Mouse (Mus musculus) effector memory CD4-positive, alpha-beta T cell, adult 7 months (primary cell): ENCODE measurements around the gene Ptprf. TPM values are rescaled to one million over a fixed set of nuclear protein-coding genes. Genes with fewer than 3 reads are reported as not detected.

Source experiments
- polyA plus RNA-seq: library from polyadenylated mRNA; unstranded; fragments of 100-300 nt; shearing (Covaris generic); gene quantifications from one replicate; pipeline ENCODE4 v1.2.1, GENCODE M21; 2017

Gene Ptprf
- polyA plus RNA-seq, result 0.71 TPM

GRCm38 (mm10) chr4:118291231-118291630 is at the start of gene Ptprf:
TSS of gene Ptprf (minus strand) at chr4:118291405.

GRCm38 (mm10) chr4:118179467-118180300 is 111.5 kb downstream of the Ptprf start, which contains the start of gene Kdm4a:
TSS of gene Kdm4a (minus strand) at chr4:118180043.

Other genes starting within 250 kb of the Ptprf start
- 2.9 TPM for gene St3gal3, start 156.5 kb downstream of the Ptprf start, polyA plus RNA-seq
- gene Kdm4a, start 111.4 kb downstream of the Ptprf start, polyA plus RNA-seq, result 9.8 TPM
- gene Szt2, start 117.9 kb upstream of the Ptprf start, polyA plus RNA-seq, result 8.3 TPM
- gene Med8, start 117.9 kb upstream of the Ptprf start, polyA plus RNA-seq, result 47.3 TPM
- gene Elovl1, start 136.7 kb upstream of the Ptprf start, polyA plus RNA-seq, result 73.2 TPM
- 3.3 TPM for gene Cdc20, start 145.9 kb upstream of the Ptprf start, polyA plus RNA-seq
- 0.22 TPM for gene Mpl, start 166.1 kb upstream of the Ptprf start, polyA plus RNA-seq
- not detected for gene Tie1, start 198.7 kb upstream of the Ptprf start, polyA plus RNA-seq
- not detected for gene 2610528J11Rik, start 235.6 kb upstream of the Ptprf start, polyA plus RNA-seq